Mouse (Mus musculus) CH12.LX (cell line): ENCODE results near the gene 3100002H09Rik. TPM values are rescaled to one million over a fixed set of nuclear protein-coding genes. Genes with fewer than 3 reads are reported as not detected.

Experiments used
- DNase-seq: peaks from one replicate; pipeline ENCODE4 v3.0.0-alpha.2; 2013; ENCODE audit errors: extremely low read depth
- H3K27ac ChIP-seq: 2 replicates; pipeline ENCODE4 v1.5.1; 2012; ENCODE audit warnings: low read depth, mild to moderate bottlenecking, control low read depth, moderate library complexity; ENCODE audit not compliant: insufficient read depth
- H3K27me3 ChIP-seq: replicated peaks from 2 replicates; pipeline ENCODE3; 2012; ENCODE audit warnings: inconsistent platforms
- H3K36me3 ChIP-seq, 2 experiments: replicated peaks in 1 of 2; 2 replicates each; pipeline versions ENCODE3 to v1.6.1; 2012; ENCODE audit warnings: inconsistent platforms in 1 of 2, low read length in 1 of 2, mild to moderate bottlenecking in 1 of 2, mixed read lengths in 1 of 2, moderate library complexity in 1 of 2; ENCODE audit not compliant: control insufficient read depth in 1 of 2, insufficient read depth in 1 of 2
- H3K4me1 ChIP-seq, 2 experiments: 2 replicates each; pipeline ENCODE4 v1.6.1; 2012; ENCODE audit warnings: inconsistent platforms in 1 of 2, moderate library complexity in 1 of 2; ENCODE audit not compliant: insufficient read depth in 2 of 2, control insufficient read depth in 1 of 2
- H3K4me2 ChIP-seq: 2 replicates; pipeline ENCODE4 v1.6.1; 2012; ENCODE audit warnings: low read depth, mild to moderate bottlenecking, control low read depth; ENCODE audit not compliant: poor library complexity, insufficient read depth, severe bottlenecking
- H3K4me3 ChIP-seq, 3 experiments: fragments of 150-350 bp in 1 of 3; sonication (generic) in 1 of 3; replicated peaks in 1 of 3; 2 replicates each; pipeline versions ENCODE3 to v1.5.1; 2011 to 2012; ENCODE audit warnings: low read depth in 2 of 3, low read length in 2 of 3, mild to moderate bottlenecking in 2 of 3, moderate library complexity in 2 of 3, control low read depth in 1 of 3, improper control_type of control experiment in 1 of 3, inconsistent platforms in 1 of 3, mixed read lengths in 1 of 3; ENCODE audit not compliant: poor library complexity in 1 of 3
- H3K79me2 ChIP-seq: replicated peaks from 2 replicates; pipeline ENCODE4 v1.6.1; 2012; ENCODE audit warnings: mild to moderate bottlenecking, moderate library complexity; ENCODE audit not compliant: control insufficient read depth, poor library complexity, insufficient read depth, severe bottlenecking; ENCODE audit errors: extremely low read depth
- H3K9ac ChIP-seq: 2 replicates; pipeline ENCODE4 v1.6.1; 2012; ENCODE audit warnings: low read depth, mild to moderate bottlenecking, control low read depth, moderate library complexity; ENCODE audit not compliant: insufficient read depth
- H3K9me3 ChIP-seq: replicated peaks from 2 replicates; pipeline ENCODE3; 2012; ENCODE audit warnings: low read length, inconsistent platforms, mixed read lengths
- BHLHE40 ChIP-seq: IDR thresholded peaks from 2 replicates; pipeline ENCODE4 v1.6.1; 2011; ENCODE audit warnings: mild to moderate bottlenecking, low read depth, low read length, improper control_type of control experiment
- CHD2 ChIP-seq: IDR thresholded peaks from 2 replicates; pipeline ENCODE4 v1.6.1; 2011; ENCODE audit warnings: low read length, improper control_type of control experiment
- CTCF ChIP-seq, 2 experiments: IDR thresholded peaks in 1 of 2; conservative IDR thresholded peaks in 1 of 2; 2 replicates each; pipeline ENCODE4 v1.5.1; 2011 to 2012; ENCODE audit warnings: low read depth in 2 of 2, low read length in 2 of 2, improper control_type of control experiment in 1 of 2, inconsistent platforms in 1 of 2, mild to moderate bottlenecking in 1 of 2, moderate library complexity in 1 of 2
- E2F4 ChIP-seq: IDR thresholded peaks from 2 replicates; pipeline ENCODE4 v1.6.1; 2011; ENCODE audit warnings: low read depth, low read length, improper control_type of control experiment; ENCODE audit not compliant: insufficient replicate concordance
- ETS1 ChIP-seq: conservative IDR thresholded peaks from 2 replicates; pipeline ENCODE4 v1.6.1; 2012; ENCODE audit warnings: low read depth, mild to moderate bottlenecking, inconsistent platforms, low read length, improper control_type of control experiment, moderate library complexity
- IRF4 ChIP-seq: IDR thresholded peaks from 2 replicates; pipeline ENCODE4 v1.6.1; 2014; ENCODE audit warnings: low read depth, mild to moderate bottlenecking, inconsistent platforms, low read length, improper control_type of control experiment
- KAT2A ChIP-seq: IDR thresholded peaks from 2 replicates; pipeline ENCODE4 v1.6.1; 2012; ENCODE audit warnings: low read length, improper control_type of control experiment, inconsistent platforms; ENCODE audit not compliant: insufficient replicate concordance
- MAX ChIP-seq: IDR thresholded peaks from 2 replicates; pipeline ENCODE4 v1.6.1; 2011; ENCODE audit warnings: low read length, improper control_type of control experiment
- MAZ ChIP-seq: IDR thresholded peaks from 2 replicates; pipeline ENCODE4 v1.6.1; 2012; ENCODE audit warnings: low read depth, mild to moderate bottlenecking, inconsistent platforms, low read length, improper control_type of control experiment, moderate library complexity
- MYC ChIP-seq: IDR thresholded peaks from 2 replicates; pipeline ENCODE4 v1.6.1; 2011; ENCODE audit warnings: low read depth, mild to moderate bottlenecking, improper control_type of control experiment, low read length
- NRF1 ChIP-seq: IDR thresholded peaks from 2 replicates; pipeline ENCODE4 v1.6.1; 2014; ENCODE audit warnings: low read depth, mild to moderate bottlenecking, inconsistent platforms, low read length, improper control_type of control experiment, moderate library complexity
- PAX5 ChIP-seq: IDR thresholded peaks from 2 replicates; pipeline ENCODE4 v1.6.1; 2012; ENCODE audit warnings: low read length, inconsistent platforms, mixed read lengths
- POLR2A ChIP-seq: IDR thresholded peaks from 2 replicates; pipeline ENCODE4 v1.6.1; 2011; ENCODE audit warnings: low read depth, mild to moderate bottlenecking, improper control_type of control experiment, low read length
- POLR2AphosphoS2 ChIP-seq: IDR thresholded peaks from 2 replicates; pipeline ENCODE4 v1.6.1; 2011; ENCODE audit warnings: low read depth, low read length, improper control_type of control experiment
- RAD21 ChIP-seq: IDR thresholded peaks from 2 replicates; pipeline ENCODE4 v1.6.1; 2011; ENCODE audit warnings: low read depth, mild to moderate bottlenecking, low read length, improper control_type of control experiment, moderate library complexity
- RCOR1 ChIP-seq: conservative IDR thresholded peaks from 2 replicates; pipeline ENCODE4 v1.6.1; 2012; ENCODE audit warnings: low read depth, mild to moderate bottlenecking, inconsistent platforms, low read length, improper control_type of control experiment
- SIN3A ChIP-seq: IDR thresholded peaks from 2 replicates; pipeline ENCODE4 v1.6.1; 2012; ENCODE audit warnings: low read length, improper control_type of control experiment, inconsistent platforms
- SMC3 ChIP-seq: IDR thresholded peaks from 2 replicates; pipeline ENCODE4 v1.6.1; 2011; ENCODE audit warnings: low read depth, low read length, improper control_type of control experiment
- TBP ChIP-seq: conservative IDR thresholded peaks from 2 replicates; pipeline ENCODE4 v1.6.1; 2011; ENCODE audit warnings: low read depth, low read length, improper control_type of control experiment
- TCF12 ChIP-seq: IDR thresholded peaks from 2 replicates; pipeline ENCODE4 v1.6.1; 2014; ENCODE audit warnings: low read depth, mild to moderate bottlenecking, inconsistent platforms, low read length, improper control_type of control experiment
- ZC3H11A ChIP-seq: IDR thresholded peaks from 2 replicates; pipeline ENCODE4 v1.6.1; 2012; ENCODE audit warnings: low read depth, mild to moderate bottlenecking, inconsistent platforms, low read length, improper control_type of control experiment
- dilution Hi-C: fragments of 300-500 bp; cut with MboI; formaldehyde crosslinking; loops from 2 replicates; pipeline ENCODE4 v1.14.3; 2020; ENCODE audit warnings: low sequenced_read_pairs; ENCODE audit not compliant: extremely low pct_unique_long_range_greater_than_20kb, extremely low pct_ligation_motif_present
- in situ Hi-C: fragments of 300-500 bp; cut with MboI; formaldehyde crosslinking; loops from 3 replicates; pipeline ENCODE4 v1.14.3; 2019; ENCODE audit warnings: low sequenced_read_pairs, low pct_ligation_motif_present, low pct_unique_long_range_greater_than_20kb, mixed read lengths
- polyA plus RNA-seq: library from polyadenylated mRNA; unstranded; fragments of >175 nt; gene quantifications from 2 replicates; pipeline ENCODE4 v1.2.1, GENCODE M21; 2012; ENCODE audit warnings: low read depth; ENCODE audit not compliant: insufficient read length
- total RNA-seq, 2 experiments: library from RNA; depleted of rRNA; stranded (reverse); fragments of 300-350 nt in 1 of 2; fragments of >200 nt in 1 of 2; gene quantifications; 2 replicates each; pipeline ENCODE4 v1.2.3; 2012 to 2014

The 3100002H09Rik gene
- total and polyA plus RNA-seq, 3 experiments, result not detected

- H3K4me1 ChIP-seq, result no peaks in the 10 kb centered on the region
- in situ Hi-C loops, result no loop called here
Measured at GRCm38 (mm10) chr4:124621406-124621805, 10.8 kb upstream of the 3100002H09Rik start.

GRCm38 (mm10) chr4:124618599-124618998 is 8.0 kb upstream of the 3100002H09Rik start:
- in situ Hi-C loops, result no loop called here
- TF ChIP-seq MYC (no peak), PAX5 (no peak), CTCF (conservative IDR thresholded peaks at IDR 0.05 in 1 of 2, IDR thresholded peaks at IDR 0.05 in 1 of 2; ENCODE audit: low read depth in 2 of 2, low read length in 2 of 2) (no peak), SIN3A (no peak), RCOR1 (no peak), KAT2A (no peak), BHLHE40 (no peak), MAZ (no peak)
- no peak for DNase-seq
- Histone ChIP-seq H3K4me3 (no peak overlapping the region), H3K4me2 (no peak overlapping the region), H3K4me1 (no peaks in the 10 kb centered on the region), H3K9ac (no peak overlapping the region), H3K36me3 (no peaks in the 10 kb centered on the region), H3K79me2 (no peaks in the 10 kb centered on the region), H3K27ac (no peak overlapping the region), H3K9me3 (no peaks in the 10 kb centered on the region), H3K27me3 (peaks cover 89% of the 10 kb centered on the region)
- dilution Hi-C loops, result no loop called here

More at GRCm38 (mm10) chr4:124621406-124621805, 10.8 kb upstream of the 3100002H09Rik start:
- Histone ChIP-seq H3K27ac (no peak overlapping the region), H3K4me3 (no peak overlapping the region), H3K4me2 (no peak overlapping the region), H3K36me3 (no peaks in the 10 kb centered on the region), H3K9me3 (no peaks in the 10 kb centered on the region), H3K27me3 (peaks cover 94% of the 10 kb centered on the region), H3K79me2 (no peaks in the 10 kb centered on the region), H3K9ac (no peak overlapping the region)
- dilution Hi-C loops, result no loop called here
- no peak for DNase-seq
- no peak for TF ChIP-seq SIN3A
- no peak for TF ChIP-seq RAD21
- no peak for TF ChIP-seq TCF12
- TF ChIP-seq SMC3, result no peak
- TF ChIP-seq POLR2AphosphoS2, result no peak
- no peak for TF ChIP-seq NRF1
- TF ChIP-seq CTCF (conservative IDR thresholded peaks at IDR 0.05 in 1 of 2, IDR thresholded peaks at IDR 0.05 in 1 of 2; ENCODE audit: low read depth in 2 of 2, low read length in 2 of 2), result no peak
- TF ChIP-seq RCOR1, result no peak
- no peak for TF ChIP-seq E2F4
- no peak for TF ChIP-seq CHD2
- no peak for TF ChIP-seq POLR2A
- no peak for TF ChIP-seq ZC3H11A
- no peak for TF ChIP-seq MYC
- TF ChIP-seq ETS1, result no peak
- TF ChIP-seq TBP, result no peak
- no peak for TF ChIP-seq MAX
- TF ChIP-seq IRF4, result no peak
